Mouse (Mus musculus) spleen, adult 18-20 months (tissue): ENCODE results near the gene R3hdml.
"Not testable (repeated sequence)": the region's sequence is repeated elsewhere in the genome, so short reads cannot be mapped to it uniquely, and the experiment has no call there.

Experiments
- DNase-seq, 2 experiments: peaks; one replicate each; pipeline ENCODE4 v3.0.0; 2022; ENCODE audit warnings: mixed read lengths in 2 of 2

The R3hdml gene

DNA sequence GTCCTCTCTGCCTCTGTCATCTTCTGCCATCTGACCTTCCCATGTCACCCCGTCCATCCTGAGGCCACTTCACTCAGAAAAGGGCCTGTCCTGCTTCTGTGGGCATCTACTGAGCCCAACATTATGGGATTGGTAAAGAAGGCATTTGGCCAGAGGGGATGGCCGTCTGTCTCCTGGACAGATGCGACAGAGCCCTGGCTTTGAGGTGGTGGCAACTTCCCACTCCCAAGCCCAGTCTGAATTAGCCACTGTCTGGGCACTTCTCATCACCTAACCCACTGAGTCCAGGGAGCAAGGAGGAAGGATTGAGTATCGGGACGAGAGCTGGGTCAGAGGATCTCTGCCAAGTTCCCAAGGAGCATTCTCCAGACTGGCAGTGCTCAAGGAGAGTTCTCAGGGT is at the start of gene R3hdml:
R3hdml (plus strand) TSS at position 301 of the 400 bp plus-strand sequence.
- DNase-seq = no peak

DNA sequence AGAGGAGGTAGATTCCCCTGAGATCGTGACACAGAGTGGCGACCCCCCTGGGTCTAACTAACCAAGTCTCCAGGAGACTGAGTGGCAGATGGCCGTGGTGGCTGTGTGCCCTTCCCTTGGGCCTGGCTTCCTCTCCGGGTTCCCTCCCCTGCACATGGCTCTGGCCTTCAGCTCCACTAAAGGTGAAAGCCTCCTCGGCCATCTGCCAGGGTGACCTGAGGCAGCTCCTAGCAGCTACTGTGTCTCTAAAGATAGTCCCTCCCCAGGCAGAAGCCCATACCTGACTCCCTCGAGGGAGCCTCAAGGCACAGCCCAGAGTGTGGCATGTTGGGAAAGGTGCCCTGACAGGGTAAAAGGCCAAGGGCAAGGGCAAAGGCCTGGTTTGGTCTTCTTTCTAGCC is 48.6 kb upstream of the R3hdml start:
- DNase-seq = no peak

DNA sequence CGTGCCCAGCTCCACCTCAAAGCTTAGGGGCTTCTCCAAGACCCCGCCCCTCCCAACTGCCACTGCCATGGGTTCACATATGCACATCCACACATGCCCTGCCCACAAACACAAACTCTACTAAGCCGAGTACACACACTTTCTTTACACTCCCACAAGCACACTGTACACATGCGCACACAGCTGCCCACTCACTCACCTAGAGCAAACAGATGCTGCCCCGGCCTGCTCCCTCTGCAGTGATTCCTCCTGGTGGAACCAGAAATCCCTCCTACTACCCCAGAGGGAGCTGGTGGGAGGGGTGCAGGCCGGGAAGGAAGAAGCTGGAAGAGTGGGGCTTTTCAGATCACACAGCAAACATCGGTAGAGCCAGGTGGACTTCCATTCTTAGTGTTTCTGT is 48.1 kb upstream of the R3hdml start:
- DNase-seq = no peak

DNA sequence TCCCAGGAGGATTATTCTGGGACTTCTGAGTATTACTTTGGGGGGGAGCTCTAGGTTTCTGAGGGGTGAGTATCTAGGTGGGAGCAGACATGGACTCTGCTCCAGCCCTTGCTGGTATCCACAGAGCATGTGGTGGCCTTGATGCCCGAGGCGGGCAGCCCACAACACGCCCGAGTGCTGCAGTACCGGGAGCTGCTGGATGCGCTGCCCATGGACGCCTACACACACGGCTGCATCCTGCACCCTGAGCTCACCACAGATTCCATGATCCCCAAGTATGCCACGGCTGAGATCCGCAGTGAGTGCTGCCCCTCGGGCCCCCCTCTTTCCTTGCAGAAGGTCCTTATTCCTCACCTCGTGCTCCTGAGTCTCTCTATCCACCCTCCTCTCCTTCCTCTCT is 44.7 kb upstream of the R3hdml start:
- DNase-seq = no peak

DNA sequence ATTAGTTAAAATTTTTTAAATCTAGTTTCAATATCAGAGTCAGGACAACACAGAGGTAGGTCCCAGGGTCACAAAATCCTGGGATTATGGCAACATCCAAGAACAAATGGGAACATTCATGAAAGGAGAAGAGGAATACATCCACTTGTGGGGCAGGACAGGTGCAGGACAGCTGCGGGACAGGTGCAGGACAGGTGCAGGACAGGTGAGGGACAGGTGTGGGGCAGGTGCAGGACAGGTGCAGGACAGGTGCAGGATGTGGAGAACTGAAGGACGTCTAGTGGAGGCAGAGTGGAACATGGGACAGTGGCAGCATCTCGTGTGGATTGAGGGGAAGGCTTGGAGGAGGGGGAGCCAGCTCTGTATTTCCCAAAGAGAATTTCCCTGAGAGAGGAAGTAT is 42.8 kb upstream of the R3hdml start:
- DNase-seq = no peak

DNA sequence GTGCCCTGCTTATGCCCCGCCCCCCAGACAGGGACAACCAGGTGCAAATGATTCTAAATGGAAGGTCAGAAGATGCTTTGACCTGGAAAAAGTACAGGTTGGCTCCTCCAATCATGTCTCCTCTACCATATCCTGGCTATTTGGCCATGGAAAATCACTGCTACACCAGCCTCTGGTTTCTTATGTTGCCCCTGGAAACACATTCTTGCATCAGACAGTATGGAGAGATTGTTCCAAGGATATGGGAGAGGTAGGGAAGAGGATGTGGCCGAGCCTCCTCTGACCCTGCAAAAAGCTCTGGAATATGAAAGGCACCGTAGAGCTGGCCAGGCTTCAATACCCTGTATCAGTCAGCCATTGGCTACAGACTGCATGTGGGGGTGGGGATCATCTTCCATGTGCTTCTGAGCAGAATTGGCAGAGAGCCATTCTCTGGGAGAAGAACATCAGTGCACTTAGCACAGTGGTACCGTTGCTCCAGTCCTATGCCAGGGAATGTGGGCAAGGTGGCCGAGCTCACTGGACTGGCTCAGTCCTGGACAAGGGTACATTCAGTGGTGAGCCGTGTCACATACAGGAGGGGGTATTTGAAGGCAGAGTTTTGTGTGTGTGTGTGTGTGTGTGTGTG is 41.3 kb upstream of the R3hdml start:
- no peak for DNase-seq

DNA sequence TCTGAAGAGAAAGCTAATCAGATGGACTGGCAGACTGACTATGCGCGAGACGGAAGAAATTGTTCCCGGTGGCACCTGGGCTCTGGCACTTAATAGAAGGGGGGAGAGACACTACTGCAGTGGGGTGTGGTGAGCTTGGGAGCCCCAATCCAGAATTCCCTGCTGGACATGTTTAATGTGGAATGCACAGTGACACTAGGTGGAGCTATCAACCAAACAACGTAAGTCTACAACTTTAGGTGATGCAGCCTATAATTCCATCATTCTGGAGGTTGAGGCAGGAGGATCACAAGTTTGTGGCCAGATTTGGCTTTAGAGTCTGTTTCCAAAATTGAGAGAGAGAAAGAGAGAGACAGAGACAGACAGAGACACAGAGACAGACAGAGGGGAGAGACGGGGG is 39.4 kb upstream of the R3hdml start:
- no peak for DNase-seq

DNA sequence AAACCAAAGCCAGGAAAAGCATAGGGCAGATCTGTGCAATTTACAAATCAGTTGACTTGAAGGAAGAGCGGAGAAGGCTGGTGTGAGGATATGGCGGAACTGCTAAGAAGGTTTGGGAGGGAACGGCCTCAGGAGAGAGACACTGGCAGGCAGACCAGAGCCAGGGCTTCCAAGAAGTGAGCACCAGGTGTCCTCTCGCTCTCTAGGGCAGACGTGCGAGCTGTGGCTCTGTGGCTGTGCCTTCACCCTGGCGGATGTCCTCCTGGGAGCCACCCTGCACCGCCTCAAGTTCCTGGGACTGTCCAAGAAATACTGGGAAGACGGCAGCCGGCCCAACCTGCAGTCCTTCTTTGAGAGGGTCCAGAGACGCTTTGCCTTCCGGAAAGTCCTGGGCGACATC is 38.7 kb upstream of the R3hdml start:
- no peak for DNase-seq

DNA sequence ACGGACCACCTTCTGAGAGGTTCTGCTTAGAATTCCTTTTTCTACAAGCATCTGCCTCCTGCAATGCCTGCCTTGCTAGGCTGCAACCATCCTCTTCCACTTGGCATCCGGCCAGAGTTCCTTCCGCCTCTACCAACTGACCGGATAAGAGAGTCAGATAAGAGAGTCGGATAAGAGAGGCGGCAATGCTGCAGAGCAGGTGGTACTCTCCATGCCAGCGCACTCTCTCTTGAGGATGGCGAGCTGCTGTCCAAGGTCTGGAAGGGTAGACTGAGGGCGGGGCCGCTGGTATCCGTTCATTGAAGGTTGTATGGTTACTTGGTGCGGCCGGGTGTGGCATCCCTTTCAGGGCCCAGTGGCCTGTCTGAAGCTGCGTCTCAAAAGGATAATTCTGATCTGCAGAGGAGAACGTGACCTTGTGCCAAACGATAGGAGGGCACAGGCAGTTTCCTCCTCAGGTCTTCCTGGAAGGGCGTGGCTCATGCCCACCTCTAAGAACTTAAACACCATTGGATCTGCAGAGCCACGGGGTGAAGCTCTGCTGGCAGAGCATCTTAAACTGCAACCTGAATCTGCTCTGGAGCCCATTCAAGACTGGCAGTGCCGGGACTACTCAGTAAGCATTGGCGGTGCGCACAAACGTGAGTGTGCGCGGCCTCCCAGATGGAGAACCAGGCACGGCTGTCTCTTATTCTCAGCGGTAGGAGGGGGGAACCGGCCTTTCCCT is 33.4 kb upstream of the R3hdml start:
- no peak for DNase-seq

DNA sequence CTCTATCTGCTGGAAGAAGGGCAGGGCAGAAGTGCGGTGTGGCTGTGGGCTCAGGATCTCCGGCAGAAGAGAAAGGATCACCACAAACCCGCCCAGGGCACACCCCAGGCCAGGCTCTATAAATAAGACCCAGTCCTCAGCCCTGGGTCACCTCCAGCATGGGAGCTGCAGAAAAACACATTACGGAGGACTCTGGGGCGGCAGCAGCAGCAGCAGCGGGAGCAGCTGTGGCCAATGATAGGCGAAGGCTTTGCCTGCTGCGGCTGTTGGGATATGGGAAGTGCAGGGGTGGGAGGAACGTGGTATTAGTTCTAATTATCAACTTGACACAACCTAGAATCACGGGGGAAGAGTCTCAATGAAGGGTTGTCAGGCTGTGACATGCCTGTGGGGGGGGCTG is 32.7 kb upstream of the R3hdml start:
- no peak for DNase-seq

DNA sequence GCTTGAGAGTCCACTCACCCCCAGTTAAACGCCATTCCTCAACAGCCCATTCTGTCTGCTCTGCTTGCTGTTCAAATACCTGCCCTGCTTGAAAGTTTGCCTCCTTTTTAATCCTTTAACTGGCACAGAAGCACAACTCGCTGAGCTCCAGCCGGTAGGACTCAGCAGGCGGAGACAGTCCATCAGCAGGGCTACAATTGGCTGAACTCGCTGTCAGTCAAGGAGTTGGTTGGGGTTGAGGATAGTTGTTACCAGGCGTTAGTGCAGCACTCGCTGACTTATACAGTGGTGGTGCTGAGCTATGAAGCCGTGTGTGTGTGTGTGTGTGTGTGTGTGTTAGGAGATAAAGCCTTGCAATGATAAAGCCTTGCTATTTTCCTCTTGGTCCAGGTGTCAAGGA is 31.5 kb upstream of the R3hdml start:
- no peak for DNase-seq

DNA sequence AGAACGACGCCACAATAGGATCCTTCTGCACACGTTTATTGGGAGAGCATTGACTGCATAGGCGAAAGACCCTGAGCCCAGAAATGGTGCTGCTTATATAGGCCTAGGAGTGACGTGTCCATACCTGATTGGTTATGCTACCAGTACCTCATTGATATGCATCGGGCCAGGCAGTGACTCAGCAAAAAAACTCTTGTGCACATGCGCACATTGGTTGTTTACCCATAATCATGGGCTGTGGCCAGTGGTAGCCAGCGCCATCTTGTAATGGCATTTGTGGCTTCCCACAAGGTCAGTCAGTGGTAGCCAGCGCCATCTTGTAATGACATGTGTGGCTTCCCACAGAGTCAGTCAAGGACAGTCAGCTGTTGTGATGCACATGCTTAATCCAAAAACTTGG is 30.8 kb upstream of the R3hdml start:
- DNase-seq = not testable (repeated sequence)

DNA sequence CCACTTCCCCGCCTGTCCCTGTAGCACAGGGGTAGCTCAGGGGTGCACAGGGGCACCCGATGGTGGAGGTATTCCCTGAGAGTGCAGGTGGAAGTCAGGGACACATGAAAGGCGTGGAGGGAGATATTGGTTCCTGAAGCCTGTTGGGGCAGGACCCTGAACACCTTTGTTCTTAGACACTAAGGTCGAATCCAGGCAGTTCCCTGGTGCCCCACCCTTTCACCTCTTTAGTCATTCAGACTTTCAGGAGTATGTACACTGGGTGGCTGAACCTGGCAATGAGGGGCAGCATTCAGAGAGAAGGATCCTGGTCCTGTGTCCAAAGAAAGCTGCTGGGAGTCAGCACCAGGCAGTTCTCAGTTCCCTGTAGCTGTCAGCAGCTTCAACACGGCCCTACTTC is 29.7 kb upstream of the R3hdml start:
- DNase-seq = no peak

DNA sequence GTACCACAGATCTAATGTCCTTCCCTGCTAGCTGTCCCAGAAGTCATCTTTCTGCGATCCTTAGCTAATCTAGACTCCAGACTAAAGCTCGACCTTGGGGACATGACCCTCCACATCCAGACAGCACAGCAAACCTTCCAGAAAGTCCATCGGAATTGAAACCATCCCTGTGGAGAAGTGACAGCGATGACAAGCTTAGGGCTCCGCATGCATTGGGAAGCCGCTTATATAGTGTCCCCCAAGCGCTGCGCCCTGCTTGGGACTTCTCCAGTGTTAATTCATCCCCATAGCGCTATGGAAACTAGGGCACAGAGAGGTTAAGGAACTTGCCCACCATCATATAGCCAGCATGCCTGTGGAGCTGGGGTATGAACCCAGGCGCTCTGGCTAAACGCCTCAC is 29.3 kb upstream of the R3hdml start:
- no peak for DNase-seq

DNA sequence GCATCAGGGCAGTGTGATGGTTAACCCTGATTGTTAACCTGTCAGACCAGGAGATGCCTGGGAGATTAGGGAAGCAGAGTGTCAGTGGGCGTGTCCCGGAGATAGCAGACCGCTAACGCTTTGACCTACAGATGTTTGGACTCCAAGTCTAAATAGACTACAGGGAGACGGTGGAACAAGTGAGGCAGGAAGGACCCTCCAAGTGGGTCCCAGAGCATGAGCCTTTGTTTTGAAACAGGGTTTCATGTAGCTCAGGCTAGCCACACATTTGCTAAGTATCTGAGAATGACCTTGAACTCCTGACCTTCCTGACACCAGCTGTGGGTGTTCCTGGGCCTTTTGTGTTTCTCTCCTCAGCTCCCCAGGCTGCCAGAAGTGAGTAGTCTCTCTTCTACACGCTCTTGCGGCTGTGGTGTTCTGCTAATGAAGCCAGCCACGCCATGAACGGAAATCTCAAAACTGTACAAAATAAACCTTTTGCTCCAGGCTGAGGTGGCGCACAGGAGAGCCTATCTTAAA is 28.8 kb upstream of the R3hdml start:
- DNase-seq = no peak

DNA sequence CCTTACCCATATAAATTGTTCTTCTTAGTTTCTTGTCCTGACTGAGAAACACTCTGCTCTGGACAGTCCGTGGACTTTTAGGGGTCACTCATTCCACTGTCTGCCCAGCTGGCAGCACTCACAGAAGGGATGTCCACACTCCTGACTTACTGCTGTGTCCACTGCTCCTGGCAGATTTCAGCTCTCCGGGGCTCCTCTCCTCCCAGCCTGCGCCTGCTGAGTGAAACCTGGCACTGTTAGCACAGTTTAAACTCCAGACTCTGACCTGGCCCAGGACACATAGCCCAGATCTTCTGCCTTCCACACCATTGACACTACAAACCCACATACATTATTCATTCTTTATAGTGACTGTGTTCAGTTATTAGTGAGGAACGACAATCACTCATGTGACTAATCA is 28.1 kb upstream of the R3hdml start:
- no peak for DNase-seq

DNA sequence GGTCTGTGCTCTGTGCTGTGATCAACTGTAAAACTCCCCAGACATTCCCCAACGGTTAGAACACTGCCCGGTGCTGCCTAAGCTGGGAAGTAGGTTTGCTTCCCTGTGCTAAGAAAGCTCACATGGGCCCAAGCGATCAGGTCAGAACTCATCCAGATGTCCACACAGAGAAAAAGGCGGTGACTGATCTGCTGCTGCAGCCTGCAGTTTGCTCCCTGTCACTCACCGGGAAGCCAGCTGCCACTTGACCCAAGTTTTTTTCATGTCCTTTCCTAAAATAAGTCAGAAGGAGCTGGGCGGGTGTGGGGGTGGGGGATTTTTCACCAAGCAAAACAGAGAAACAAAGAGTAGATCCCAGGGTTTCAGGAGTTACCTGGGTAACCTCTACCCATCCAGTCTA is 27.6 kb upstream of the R3hdml start:
- no peak for DNase-seq

DNA sequence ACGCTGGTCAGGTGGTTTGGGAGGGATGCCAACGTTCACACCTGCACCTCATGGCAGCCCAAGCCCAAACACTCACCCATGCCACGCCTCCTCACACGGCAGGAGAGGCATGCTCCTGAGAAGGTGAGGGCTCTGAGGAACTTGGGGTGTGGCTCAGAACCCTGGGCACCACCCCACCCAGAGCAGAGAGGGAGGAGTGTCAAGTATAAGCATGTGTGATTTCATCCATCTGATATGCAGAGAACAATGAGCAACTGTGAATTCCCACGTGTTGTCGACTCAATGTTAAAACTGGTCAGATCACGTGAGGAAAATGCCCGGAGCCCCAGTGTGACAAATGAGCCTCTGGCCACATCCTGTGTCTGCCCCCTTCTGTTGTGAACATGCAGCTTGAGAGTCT is 25.3 kb upstream of the R3hdml start:
- no peak for DNase-seq

DNA sequence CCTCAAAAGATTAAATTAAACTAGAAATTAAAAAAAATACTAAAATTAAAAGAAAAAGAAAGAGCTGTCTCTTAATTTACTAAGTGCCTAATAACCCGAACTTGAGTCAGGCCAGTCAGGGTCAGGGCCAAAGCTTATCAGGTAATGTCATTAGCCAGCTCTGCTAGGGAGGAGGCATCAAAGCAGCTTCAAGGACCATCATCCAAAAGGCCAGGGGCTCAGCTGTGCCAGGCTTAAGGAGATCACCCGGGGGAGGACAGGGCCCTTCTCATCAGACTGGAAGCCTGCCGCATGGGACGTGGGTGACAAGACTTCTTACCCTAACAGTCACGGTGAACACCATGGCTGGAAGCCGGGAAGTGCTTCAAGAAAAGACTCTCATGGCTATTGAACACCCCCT is 24.5 kb upstream of the R3hdml start:
- no peak for DNase-seq

DNA sequence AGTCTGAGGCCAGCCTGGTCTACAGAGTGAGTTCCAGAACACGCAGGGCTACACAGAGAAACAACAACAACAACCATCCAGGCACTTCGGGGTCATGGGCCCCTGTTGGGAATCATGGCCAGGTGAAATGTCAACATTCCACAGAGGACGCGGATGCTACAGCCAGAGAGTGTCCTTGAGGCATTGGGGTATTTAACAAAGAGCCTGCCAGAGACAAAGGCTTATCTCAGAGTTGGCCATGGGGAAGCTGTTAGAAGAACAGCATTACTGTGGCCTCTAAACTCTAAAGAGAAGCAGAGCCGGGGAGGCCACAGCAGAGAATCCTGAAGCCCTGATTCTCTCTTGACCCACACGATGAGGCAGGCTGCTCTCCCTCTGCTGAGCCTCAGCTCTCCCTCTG is 23.3 kb upstream of the R3hdml start:
- DNase-seq = no peak

DNA sequence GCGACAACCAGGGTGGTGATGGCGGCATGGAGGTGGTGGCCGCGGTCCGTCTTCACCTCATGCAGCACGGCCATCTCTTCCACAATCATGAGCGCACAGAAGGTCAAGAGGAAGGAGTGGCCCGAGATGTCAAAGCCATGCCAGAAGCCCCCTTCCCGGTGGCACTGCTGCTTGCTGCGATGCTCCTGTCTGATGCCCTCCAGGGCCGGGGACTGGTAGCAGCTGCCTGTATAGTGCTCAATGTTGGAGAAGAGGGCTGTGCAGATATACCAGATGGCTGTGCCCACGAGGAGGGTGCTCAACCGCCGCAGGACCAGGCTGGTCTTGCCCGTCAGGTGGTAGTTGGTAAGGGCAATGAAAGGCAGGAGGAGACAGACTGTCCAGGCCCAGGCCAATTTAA is 22.4 kb upstream of the R3hdml start:
- DNase-seq = no peak

DNA sequence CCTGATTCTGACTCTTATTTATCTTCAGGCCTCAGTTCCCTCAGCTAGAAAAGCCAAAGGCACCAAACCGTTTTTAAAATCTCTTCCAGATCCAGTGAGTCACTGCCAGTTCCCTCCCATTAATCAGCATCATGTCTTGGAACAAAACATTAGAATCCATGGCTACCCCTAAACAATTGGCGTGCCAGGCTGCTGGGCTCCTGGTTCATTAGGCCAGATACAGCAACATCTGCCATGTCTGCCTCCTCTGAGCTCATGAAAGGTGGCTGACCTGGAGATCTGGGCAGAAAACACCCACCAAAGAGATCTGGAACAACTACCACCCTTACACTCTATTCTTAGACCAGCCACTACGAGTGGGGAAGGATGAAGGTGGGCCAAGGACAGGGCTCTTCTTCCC is 21.0 kb upstream of the R3hdml start:
- no peak for DNase-seq

DNA sequence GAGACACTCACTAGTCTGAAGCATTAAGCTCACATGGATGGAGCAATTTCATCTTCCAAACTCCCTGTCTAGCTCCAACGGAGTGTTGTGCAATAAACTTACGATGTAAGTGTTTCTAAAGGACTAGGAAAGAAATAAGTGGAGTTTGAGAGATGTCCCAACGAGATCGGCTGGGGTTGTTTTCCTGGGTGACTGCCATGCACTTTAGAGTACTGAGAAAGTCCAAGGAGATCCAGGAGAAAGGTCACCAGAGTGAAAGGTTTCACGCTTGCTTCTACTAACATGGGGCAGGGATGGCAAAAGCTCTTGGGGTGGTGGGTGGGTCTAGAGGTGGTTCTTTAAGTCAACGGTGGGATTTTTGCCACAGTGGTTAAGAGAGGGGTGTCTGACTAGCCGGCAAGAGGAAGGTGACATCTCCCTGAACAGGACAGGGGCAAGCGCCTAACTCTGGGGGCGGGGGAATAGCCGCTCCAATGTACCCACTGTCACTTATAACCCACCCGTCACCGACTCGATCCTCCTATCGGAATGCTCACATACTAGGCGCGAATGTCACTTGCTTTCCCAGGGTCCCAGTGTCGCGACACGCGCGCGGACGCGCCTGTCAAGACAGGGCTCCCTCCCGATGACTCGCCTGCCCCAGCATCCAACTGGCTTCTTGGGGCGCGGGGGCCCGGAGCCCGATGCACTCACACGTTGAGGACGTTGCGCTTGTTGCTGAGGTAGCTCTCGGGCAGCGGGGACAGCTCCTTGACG is 20.2 kb upstream of the R3hdml start:
- no peak for DNase-seq

DNA sequence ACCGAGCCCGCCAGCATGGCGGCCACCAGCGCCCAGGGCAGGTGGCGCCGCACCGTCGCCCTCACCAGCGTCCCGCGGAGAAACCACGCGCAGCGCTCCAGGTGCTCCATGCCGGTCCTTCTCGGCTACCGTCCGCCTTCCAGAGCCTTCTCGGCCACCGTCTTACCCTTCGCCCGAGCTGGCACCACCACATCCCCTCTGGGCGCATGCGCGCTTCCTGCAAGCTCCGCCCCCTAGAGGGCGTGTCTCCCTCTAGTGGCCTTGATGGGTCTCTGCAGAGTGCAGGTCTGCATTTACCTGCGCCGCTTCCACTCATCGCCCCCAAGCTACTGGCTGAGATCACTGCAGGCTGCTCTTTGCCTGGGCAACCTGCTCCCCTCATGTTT is 19.7 kb upstream of the R3hdml start, which contains the start of gene Fitm2:
Fitm2 (minus strand) TSS at position 164 of the 386 bp plus-strand sequence.
- peak; percentile 89 to 94 for DNase-seq
